Comparison of ENCODE assay signal across 7 mouse cellular contexts in the genomic region with DNA sequence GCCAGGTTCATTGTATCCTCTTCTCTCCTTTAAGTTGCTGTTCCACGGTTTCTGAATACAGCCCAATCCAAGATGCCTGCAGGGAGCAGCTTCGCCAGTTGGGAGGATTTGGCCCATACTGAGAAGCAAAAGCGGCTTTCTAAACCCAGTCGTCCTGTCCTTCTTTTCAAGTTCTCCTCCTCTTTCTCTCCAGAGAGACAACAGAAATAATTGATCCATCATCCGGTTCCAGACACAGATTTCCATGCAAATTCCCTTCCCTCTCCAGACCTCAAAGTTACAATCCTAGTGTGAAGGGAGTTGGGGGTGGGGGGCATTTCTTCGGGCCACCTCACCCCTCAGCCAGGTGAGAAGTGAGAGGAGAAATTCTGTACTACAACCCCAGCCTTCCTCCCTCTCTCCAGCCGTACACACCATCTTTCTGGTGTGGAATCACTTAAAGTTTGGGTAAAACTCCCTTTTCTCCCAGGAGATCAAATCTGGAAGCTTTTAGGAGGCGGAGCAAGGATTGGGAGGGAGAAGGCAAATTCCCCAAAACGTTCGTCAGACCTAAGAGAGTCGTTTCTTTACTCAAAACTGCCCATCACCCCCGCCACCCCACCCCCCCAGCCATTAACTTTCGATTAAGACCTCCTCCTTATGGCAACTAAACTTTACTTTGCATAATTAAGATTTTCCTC. TPM values are rescaled to one million over a fixed set of nuclear protein-coding genes. Genes with fewer than 3 reads are reported as not detected.
DNase-seq lines count a peak whose midpoint lies in the region; ATAC-seq and TF ChIP-seq lines count a peak whose summit lies in the region.

No protein-coding gene starts in this region.

- H3K27me3 ChIP-seq in C2C12 (ENCODE audit: control insufficient read depth, insufficient read depth, insufficient read length) = no peaks in the 10 kb centered on the region
- no peaks in the 10 kb centered on the region for H3K27me3 ChIP-seq in limb, embryonic 14.5 days (ENCODE audit: control insufficient read depth, insufficient read depth, low read length)

- peak; percentile 7; the same call in 1 of the 2 replicates for ATAC-seq in limb, embryonic 14.5 days (ENCODE audit: low FRiP score, low read depth)

- peak; percentile 37 for DNase-seq in Muller cell, postnatal 12 days (ENCODE audit: inconsistent ontology term)
- peak; percentile 54 to 68 for DNase-seq in heart, adult 18-20 months
- DNase-seq in limb, embryonic 14.5 days (ENCODE audit: low spot score) = peak; percentile 92
- peak; percentile 60 for DNase-seq in skeletal muscle tissue, adult 2 months (ENCODE audit: low read depth, low spot score)
- DNase-seq in ovary, postnatal 10 days (ENCODE audit: low spot score) = no peak
- DNase-seq in cerebellum, adult 11-12 months = no peak

- no peak for TF ChIP-seq CTCF in C2C12 (IDR thresholded peaks at IDR 0.05; ENCODE audit: control insufficient read depth, insufficient read depth, insufficient read length)

- H3K27ac ChIP-seq in limb, embryonic 14.5 days (replicated peaks; ENCODE audit: low read depth, low read length) = peak overlapping the region; percentile 100

- under 1% methylated on average over 13 of the region's 13 CpGs for WGBS in limb, embryonic 14.5 days

- peak overlapping the region; percentile 46 for H3ac ChIP-seq in C2C12 (ENCODE audit: control insufficient read depth, insufficient read length, low read depth)

- H3K4me2 ChIP-seq in limb, embryonic 14.5 days (replicated peaks; ENCODE audit: low read depth, low read length, severe bottlenecking) = peak overlapping the region; percentile 62

- H3K4me3 ChIP-seq in C2C12 (ENCODE audit: insufficient read depth, poor library complexity, severe bottlenecking) = peak overlapping the region; percentile 34
- H3K4me3 ChIP-seq in limb, embryonic 14.5 days (replicated peaks; ENCODE audit: low read length) = peak overlapping the region; percentile 97

- H3K4me1 ChIP-seq in limb, embryonic 14.5 days (ENCODE audit: control insufficient read depth, insufficient read depth, low read length) = peaks cover 6% of the 10 kb centered on the region

- peaks cover 18% of the 10 kb centered on the region for H3K36me3 ChIP-seq in C2C12 (ENCODE audit: control insufficient read depth, insufficient read depth)
- peaks cover 15% of the 10 kb centered on the region for H3K36me3 ChIP-seq in limb, embryonic 14.5 days (ENCODE audit: control insufficient read depth, insufficient read depth, low read length)

- peaks cover 30% of the 10 kb centered on the region for H3K79me2 ChIP-seq in C2C12 (ENCODE audit: control insufficient read depth, insufficient read depth)

- H3K9ac ChIP-seq in limb, embryonic 14.5 days (ENCODE audit: low read depth, low read length, severe bottlenecking) = peak overlapping the region; percentile 64

- H3K9me3 ChIP-seq in limb, embryonic 14.5 days (ENCODE audit: control insufficient read depth, low read length) = no peaks in the 10 kb centered on the region

- peak; percentile 39; the same call in 1 of the 2 replicates for TF ChIP-seq POLR2A in limb, embryonic 14.5 days (IDR thresholded peaks at IDR 0.05; ENCODE audit: borderline replicate concordance, extremely low read depth, insufficient read depth, insufficient read length)

- peaks cover 17% of the 10 kb centered on the region for H3K79me3 ChIP-seq in C2C12 (ENCODE audit: low read depth)

TF ChIP-seq in C2C12, 6 proteins besides CTCF, POLR2A, EP300 and RAD21:
- TF ChIP-seq MYOG (IDR thresholded peaks at IDR 0.05; ENCODE audit: control insufficient read depth, extremely low read depth, insufficient read length) (no peak), CEBPB (IDR thresholded peaks at IDR 0.05; ENCODE audit: low read depth) (no peak), FOSL1 (IDR thresholded peaks at IDR 0.05; ENCODE audit: insufficient read depth, low read length, poor library complexity, severe bottlenecking) (no peak), MAX (IDR thresholded peaks at IDR 0.05) (no peak), USF1 (IDR thresholded peaks at IDR 0.05; ENCODE audit: low read depth) (no peak), MYOD1 (IDR thresholded peaks at IDR 0.05; ENCODE audit: control insufficient read depth, insufficient read length, low read depth) (no peak)

RNA-seq across cellular contexts. Expression of a gene that starts 1.2 kb away (rescaled TPM):
- polyA plus RNA-seq in C2C12 (2012; fragmentation: generic; extraction: Trizol) = 42.1 TPM
- 1 to 10 TPM; 2.0 to 2.2 TPM for total RNA-seq in heart, adult 18-20 months (2021)
- 163 and 258 TPM in 2 replicates for polyA plus RNA-seq in limb, embryonic 14.5 days (2012; rRNA removed)
- 65.5 and 70.7 TPM in 2 replicates for polyA plus RNA-seq in limb, embryonic 14.5 days (2014; fragmentation: Nextera tagmentation; extraction: Ambion mirVana)

RNA-seq across cellular contexts. Expression of a gene that starts 23.7 kb away (rescaled TPM):
- polyA plus RNA-seq in C2C12 (2012; fragmentation: generic; extraction: Trizol) = 0.26 TPM
- 1 to 10 TPM; 1.1 to 1.2 TPM for total RNA-seq in heart, adult 18-20 months (2021)
- polyA plus RNA-seq in limb, embryonic 14.5 days (2012; rRNA removed) = 5.5 and 7.2 TPM in 2 replicates
- 11.4 and 13.2 TPM in 2 replicates for polyA plus RNA-seq in limb, embryonic 14.5 days (2014; fragmentation: Nextera tagmentation; extraction: Ambion mirVana)

RNA-seq across cellular contexts. Expression of a gene that starts 46.8 kb away (rescaled TPM):
- 7.3 TPM for polyA plus RNA-seq in C2C12 (2012; fragmentation: generic; extraction: Trizol)
- total RNA-seq in heart, adult 18-20 months (2021) = 10 to 100 TPM; 17.3 to 18.6 TPM
- 38.2 and 41.1 TPM in 2 replicates for polyA plus RNA-seq in limb, embryonic 14.5 days (2012; rRNA removed)
- 43.0 and 54.7 TPM in 2 replicates for polyA plus RNA-seq in limb, embryonic 14.5 days (2014; fragmentation: Nextera tagmentation; extraction: Ambion mirVana)

Comparison
In these comparisons a context has a peak if more than half of its experiments do, and no peak if none do; other contexts are left out.
1. DNase-seq: peak in Muller cell, postnatal 12 days (single experiment), heart, adult 18-20 months (2 of 2), limb, embryonic 14.5 days (single experiment) and skeletal muscle tissue, adult 2 months (single experiment); none in ovary, postnatal 10 days (single experiment) and cerebellum, adult 11-12 months (single experiment).